Mouse (Mus musculus) layer of hippocampus, adult 2 months (tissue): Measurements from ENCODE around the gene Mrpl38. TPM values are rescaled to one million over a fixed set of nuclear protein-coding genes. Genes with fewer than 3 reads are reported as not detected.

Source experiments
- DNase-seq, 2 experiments: peaks; one replicate each; pipeline ENCODE4 v3.0.0; 2022; ENCODE audit warnings: low spot score in 2 of 2
- H3K27ac ChIP-seq: fragments of 200-600 bp; 2 replicates; pipeline ENCODE4 v1.8.1; 2022
- H3K4me3 ChIP-seq: fragments of 200-600 bp; 2 replicates; pipeline ENCODE4 v1.8.1; 2022; ENCODE audit warnings: mild to moderate bottlenecking
- CTCF ChIP-seq: fragments of 200-600 bp; conservative IDR thresholded peaks from 2 replicates; pipeline ENCODE4 v1.8.1; 2022; ENCODE audit warnings: antibody characterized with exemption, mild to moderate bottlenecking, moderate library complexity
- total RNA-seq, 2 experiments: library from RNA; stranded (reverse); gene quantifications; 2 replicates each; pipeline ENCODE4 v1.2.3; 2021

Gene Mrpl38
- total RNA-seq, 2 experiments from 2014 or later = 64.6 to 66.8 TPM

GRCm38 (mm10) chr11:116167232-116167631, 28.6 kb upstream of the Mrpl38 start:
- no peak for DNase-seq
- no peak for TF ChIP-seq CTCF
- Histone ChIP-seq H3K27ac (peak overlapping the region; percentile 91), H3K4me3 (peak overlapping the region; percentile 91)

- H3K4me3 ChIP-seq = no peak overlapping the region
- no peak for DNase-seq
- no peak for TF ChIP-seq CTCF
Measured at GRCm38 (mm10) chr11:116163002-116163401, 24.3 kb upstream of the Mrpl38 start.

GRCm38 (mm10) chr11:116162146-116162545, 23.5 kb upstream of the Mrpl38 start:
- DNase-seq = peak; percentile 42 to 69
- peak overlapping the region; percentile 25; the same call in 1 of the 2 replicates for H3K27ac ChIP-seq
- TF ChIP-seq CTCF = no peak
- no peak overlapping the region for H3K4me3 ChIP-seq

More at GRCm38 (mm10) chr11:116163002-116163401, 24.3 kb upstream of the Mrpl38 start:
- H3K27ac ChIP-seq = no peak overlapping the region

- DNase-seq = no peak
- no peak overlapping the region for H3K4me3 ChIP-seq
- no peak for TF ChIP-seq CTCF
- H3K27ac ChIP-seq = 0 out of 2 replicates have a peak overlapping the region, but pooled peaks have one; percentile 23
Measured at GRCm38 (mm10) chr11:116161312-116161711, 22.6 kb upstream of the Mrpl38 start.

- no peak for TF ChIP-seq CTCF
- Histone ChIP-seq H3K27ac (no peak overlapping the region), H3K4me3 (no peak overlapping the region)
- no peak for DNase-seq
Measured at GRCm38 (mm10) chr11:116150960-116151359, 12.3 kb upstream of the Mrpl38 start.

- DNase-seq = no peak
- Histone ChIP-seq H3K4me3 (no peak overlapping the region), H3K27ac (peak overlapping the region; percentile 64)
- TF ChIP-seq CTCF = no peak
Measured at GRCm38 (mm10) chr11:116149341-116149740, 10.7 kb upstream of the Mrpl38 start.

GRCm38 (mm10) chr11:116148761-116149221, 10.1 kb upstream of the Mrpl38 start:
- no peak for DNase-seq
- Histone ChIP-seq H3K4me3 (no peak overlapping the region), H3K27ac (peak overlapping the region; percentile 64)
- no peak for TF ChIP-seq CTCF

GRCm38 (mm10) chr11:116146294-116146985, 7.8 kb upstream of the Mrpl38 start:
- Histone ChIP-seq H3K4me3 (peak overlapping the region; percentile 26; the same call in 1 of the 2 replicates), H3K27ac (peak overlapping the region; percentile 87)
- peak; percentile 61 to 63 for DNase-seq
- TF ChIP-seq CTCF = no peak

- Histone ChIP-seq H3K27ac (peak overlapping the region; percentile 87), H3K4me3 (peak overlapping the region; percentile 26; the same call in 1 of the 2 replicates)
- DNase-seq = no peak
- no peak for TF ChIP-seq CTCF
Measured at GRCm38 (mm10) chr11:116145481-116146293, 7.0 kb upstream of the Mrpl38 start.

GRCm38 (mm10) chr11:116143468-116143867, 4.8 kb upstream of the Mrpl38 start:
- TF ChIP-seq CTCF = no peak
- H3K4me3 ChIP-seq = no peak overlapping the region
- no peak overlapping the region for H3K27ac ChIP-seq
- no peak for DNase-seq

GRCm38 (mm10) chr11:116142211-116142991, 3.7 kb upstream of the Mrpl38 start:
- TF ChIP-seq CTCF = no peak
- Histone ChIP-seq H3K4me3 (no peak overlapping the region), H3K27ac (0 out of 2 replicates have a peak overlapping the region, but pooled peaks have one; percentile 5)
- no peak for DNase-seq

GRCm38 (mm10) chr11:116138096-116138467, 586 bp downstream of the Mrpl38 start:
- TF ChIP-seq CTCF = no peak

More at GRCm38 (mm10) chr11:116138096-116138467, 586 bp downstream of the Mrpl38 start:
- DNase-seq = no peak
- Histone ChIP-seq H3K27ac (peak overlapping the region; percentile 86), H3K4me3 (peak overlapping the region; percentile 82)
